Mouse (Mus musculus) brown adipose tissue, adult 24 weeks (tissue): ENCODE results near the gene LTO1. TPM values are rescaled to one million over a fixed set of nuclear protein-coding genes. Genes with fewer than 3 reads are reported as not detected.
"Not testable (repeated sequence)": the region's sequence is repeated elsewhere in the genome, so short reads cannot be mapped to it uniquely, and the experiment has no call there.

Source experiments
- H3K27ac ChIP-seq: fragments of 200-500 bp; replicated peaks from 2 replicates; pipeline ENCODE4 v1.5.1; 2012; ENCODE audit warnings: low read depth, mild to moderate bottlenecking, low read length
- H3K4me1 ChIP-seq: fragments of 200-500 bp; 2 replicates; pipeline ENCODE4 v1.6.1; 2012; ENCODE audit warnings: low read length, mixed read lengths; ENCODE audit not compliant: control insufficient read depth, insufficient read depth, insufficient read length
- H3K4me3 ChIP-seq: fragments of 200-500 bp; 2 replicates; pipeline ENCODE4 v1.5.1; 2012; ENCODE audit warnings: low read depth, mild to moderate bottlenecking, low read length, moderate library complexity; ENCODE audit not compliant: insufficient read depth
- polyA plus RNA-seq: library from polyadenylated mRNA; stranded (reverse); fragments of >200 nt; gene quantifications from 2 replicates; pipeline ENCODE4 v1.2.4, GENCODE M21; 2012; ENCODE audit not compliant: missing spikeins, insufficient read depth, insufficient read length

The LTO1 gene
- 20.4 and 20.7 TPM in 2 replicates for polyA plus RNA-seq

- Histone ChIP-seq H3K4me1 (0 out of 2 replicates have a peak, but pooled peaks cover 4% of the 10 kb centered on the region), H3K27ac (peak within 1 kb of the TSS; percentile 94), H3K4me3 (peak within 1 kb of the TSS; percentile 88)
These were observed at the start of gene LTO1 for GRCm38 (mm10) chr7:144914948-144915750. TSS of gene LTO1 (plus strand) at chr7:144915100.

- Histone ChIP-seq H3K4me1 (no peaks in the 10 kb centered on the region), H3K27ac (no peak overlapping the region), H3K4me3 (no peak overlapping the region)
These were observed 47.7 kb upstream of the LTO1 start for GRCm38 (mm10) chr7:144867161-144867560.

GRCm38 (mm10) chr7:144867602-144868001 is 47.3 kb upstream of the LTO1 start:
- H3K27ac ChIP-seq = no peak overlapping the region

GRCm38 (mm10) chr7:144872420-144872819 is 42.5 kb upstream of the LTO1 start:
- H3K27ac ChIP-seq = no peak overlapping the region
- no peaks in the 10 kb centered on the region for H3K4me1 ChIP-seq
- no peak overlapping the region for H3K4me3 ChIP-seq

More at GRCm38 (mm10) chr7:144867602-144868001, 47.3 kb upstream of the LTO1 start:
- Histone ChIP-seq H3K4me1 (no peaks in the 10 kb centered on the region), H3K4me3 (no peak overlapping the region)

GRCm38 (mm10) chr7:144873160-144873559 is 41.7 kb upstream of the LTO1 start:
- Histone ChIP-seq H3K27ac (no peak overlapping the region), H3K4me3 (no peak overlapping the region), H3K4me1 (no peaks in the 10 kb centered on the region)

GRCm38 (mm10) chr7:144874226-144874625 is 40.7 kb upstream of the LTO1 start:
- no peak overlapping the region for H3K4me3 ChIP-seq
- no peak overlapping the region for H3K27ac ChIP-seq
- H3K4me1 ChIP-seq = no peaks in the 10 kb centered on the region

GRCm38 (mm10) chr7:144878401-144878800 is 36.5 kb upstream of the LTO1 start:
- Histone ChIP-seq H3K4me1 (no peaks in the 10 kb centered on the region), H3K27ac (no peak overlapping the region), H3K4me3 (no peak overlapping the region)

GRCm38 (mm10) chr7:144883106-144883505 is 31.8 kb upstream of the LTO1 start:
- no peaks in the 10 kb centered on the region for H3K4me1 ChIP-seq
- no peak overlapping the region for H3K27ac ChIP-seq
- H3K4me3 ChIP-seq = no peak overlapping the region

- H3K4me1 ChIP-seq = no peaks in the 10 kb centered on the region
- no peak overlapping the region for H3K4me3 ChIP-seq
- H3K27ac ChIP-seq = no peak overlapping the region
These were observed 27.2 kb upstream of the LTO1 start for GRCm38 (mm10) chr7:144887672-144888071.

GRCm38 (mm10) chr7:144888564-144889299 is 26.2 kb upstream of the LTO1 start:
- H3K4me1 ChIP-seq = no peaks in the 10 kb centered on the region
- H3K27ac ChIP-seq = no peak overlapping the region
- H3K4me3 ChIP-seq = no peak overlapping the region

GRCm38 (mm10) chr7:144890661-144891060 is 24.2 kb upstream of the LTO1 start:
- not testable (repeated sequence) for H3K4me1 ChIP-seq, H3K27ac ChIP-seq, H3K4me3 ChIP-seq

- no peak overlapping the region for H3K27ac ChIP-seq
- no peak overlapping the region for H3K4me3 ChIP-seq
- peaks cover 5% of the 10 kb centered on the region for H3K4me1 ChIP-seq
These were observed 23.0 kb upstream of the LTO1 start for GRCm38 (mm10) chr7:144891863-144892262.

- no peak overlapping the region for H3K27ac ChIP-seq
- H3K4me1 ChIP-seq = peaks cover 5% of the 10 kb centered on the region
- H3K4me3 ChIP-seq = no peak overlapping the region
These were observed 22.6 kb upstream of the LTO1 start for GRCm38 (mm10) chr7:144892322-144892721.

- Histone ChIP-seq H3K27ac (no peak overlapping the region), H3K4me1 (peaks cover 5% of the 10 kb centered on the region), H3K4me3 (no peak overlapping the region)
These were observed 20.7 kb upstream of the LTO1 start for GRCm38 (mm10) chr7:144894191-144894590.

- Histone ChIP-seq H3K4me3 (no peak overlapping the region), H3K27ac (no peak overlapping the region), H3K4me1 (peaks cover 5% of the 10 kb centered on the region)
These were observed 20.2 kb upstream of the LTO1 start for GRCm38 (mm10) chr7:144894706-144895105.
